Mouse (Mus musculus) natural killer cell, adult 2 months (primary cell): ENCODE data around the gene Cntnap5c.

Experiments used
- DNase-seq, 2 experiments: peaks; one replicate each; pipeline ENCODE4 v3.0.0; 2022; ENCODE audit warnings: low spot score in 2 of 2

The Cntnap5c gene

GRCm38 (mm10) chr17:58003322-58003721 lies 234.0 kb downstream of the Cntnap5c start:
- no peak for DNase-seq

GRCm38 (mm10) chr17:58004491-58004890 lies 235.1 kb downstream of the Cntnap5c start:
- DNase-seq = no peak

- no peak for DNase-seq
Observed at GRCm38 (mm10) chr17:58041178-58041577, 271.8 kb downstream of the Cntnap5c start.

- no peak for DNase-seq
Observed at GRCm38 (mm10) chr17:58045149-58045548, 275.8 kb downstream of the Cntnap5c start.

- DNase-seq = no peak
Observed at GRCm38 (mm10) chr17:58069912-58070311, 300.5 kb downstream of the Cntnap5c start.

GRCm38 (mm10) chr17:58082676-58083075 lies 313.3 kb downstream of the Cntnap5c start:
- no peak for DNase-seq

- no peak for DNase-seq
Observed at GRCm38 (mm10) chr17:58104505-58104904, 335.1 kb downstream of the Cntnap5c start.

GRCm38 (mm10) chr17:58107901-58108300 lies 338.5 kb downstream of the Cntnap5c start:
- DNase-seq = no peak

GRCm38 (mm10) chr17:58108335-58108734 lies 339.0 kb downstream of the Cntnap5c start:
- DNase-seq = no peak

GRCm38 (mm10) chr17:58187171-58187570 lies 417.8 kb downstream of the Cntnap5c start:
- no peak for DNase-seq

- no peak for DNase-seq
Observed at GRCm38 (mm10) chr17:58201148-58201547, 431.8 kb downstream of the Cntnap5c start.

GRCm38 (mm10) chr17:58268058-58268457 lies 498.7 kb downstream of the Cntnap5c start:
- no peak for DNase-seq

GRCm38 (mm10) chr17:58351310-58351709 lies 581.9 kb downstream of the Cntnap5c start:
- DNase-seq = no peak

- no peak for DNase-seq
Observed at GRCm38 (mm10) chr17:58356224-58356623, 586.9 kb downstream of the Cntnap5c start.

- no peak for DNase-seq
Observed at GRCm38 (mm10) chr17:58363582-58364267, 594.4 kb downstream of the Cntnap5c start.

- DNase-seq = no peak
Observed at GRCm38 (mm10) chr17:58370089-58370488, 600.7 kb downstream of the Cntnap5c start.

GRCm38 (mm10) chr17:58407769-58408168 lies 638.4 kb downstream of the Cntnap5c start:
- no peak for DNase-seq

GRCm38 (mm10) chr17:58408756-58409155 lies 639.4 kb downstream of the Cntnap5c start:
- DNase-seq = no peak

- no peak for DNase-seq
Observed at GRCm38 (mm10) chr17:58437443-58437842, 668.1 kb downstream of the Cntnap5c start.
